Mouse (Mus musculus) frontal cortex, postnatal 25 days (tissue): Measurements from ENCODE around the gene Mcpt2.
"Not testable (repeated sequence)": the region's sequence is repeated elsewhere in the genome, so short reads cannot be mapped to it uniquely, and the experiment has no call there.

Experiments
- DNase-seq, 2 experiments: peaks; one replicate each; pipeline ENCODE4 v3.0.0; 2022; ENCODE audit warnings: low spot score in 2 of 2

Gene Mcpt2

GRCm38 (mm10) chr14:56041792-56042191 is at the start of gene Mcpt2:
TSS of gene Mcpt2 (plus strand) at chr14:56042041.
- not testable (repeated sequence) for DNase-seq

- no peak for DNase-seq
Observed at GRCm38 (mm10) chr14:56013147-56013546, 28.7 kb upstream of the Mcpt2 start.

- no peak for DNase-seq
Observed at GRCm38 (mm10) chr14:56013924-56014323, 27.9 kb upstream of the Mcpt2 start.

GRCm38 (mm10) chr14:56017671-56018070 is 24.2 kb upstream of the Mcpt2 start, which contains the start of gene Mcpt1:
TSS of gene Mcpt1 (plus strand) at chr14:56017971.
- DNase-seq: not testable (repeated sequence)

GRCm38 (mm10) chr14:56019446-56019845 is 22.4 kb upstream of the Mcpt2 start:
- no peak for DNase-seq

- not testable (repeated sequence) for DNase-seq
Observed at GRCm38 (mm10) chr14:56021305-56021704, 20.5 kb upstream of the Mcpt2 start.

- not testable (repeated sequence) for DNase-seq
Observed at GRCm38 (mm10) chr14:56030395-56030794, 11.4 kb upstream of the Mcpt2 start, which contains the start of gene Mcpt9. TSS of gene Mcpt9 (minus strand) at chr14:56030495.

- DNase-seq: no peak
Observed at GRCm38 (mm10) chr14:56034433-56034832, 7.4 kb upstream of the Mcpt2 start.

GRCm38 (mm10) chr14:56055408-56055807 is 13.6 kb downstream of the Mcpt2 start:
- DNase-seq: no peak

- DNase-seq: no peak
Observed at GRCm38 (mm10) chr14:56057722-56058121, 15.9 kb downstream of the Mcpt2 start.

GRCm38 (mm10) chr14:56062213-56062612 is 20.4 kb downstream of the Mcpt2 start, which contains the start of gene Mcpt4:
TSS of gene Mcpt4 (minus strand) at chr14:56062313.
- DNase-seq: not testable (repeated sequence)

GRCm38 (mm10) chr14:56082016-56082415 is 40.2 kb downstream of the Mcpt2 start:
- no peak for DNase-seq

GRCm38 (mm10) chr14:56085167-56085566 is 43.3 kb downstream of the Mcpt2 start, which contains the start of gene Mcpt8:
TSS of gene Mcpt8 (minus strand) at chr14:56085273.
- no peak for DNase-seq

- DNase-seq: no peak
Observed at GRCm38 (mm10) chr14:56086711-56087110, 44.9 kb downstream of the Mcpt2 start.

- no peak for DNase-seq
Observed at GRCm38 (mm10) chr14:56093353-56093752, 51.5 kb downstream of the Mcpt2 start.
